Comparison of ENCODE assay signal across 15 mouse cellular contexts in the genomic region with DNA sequence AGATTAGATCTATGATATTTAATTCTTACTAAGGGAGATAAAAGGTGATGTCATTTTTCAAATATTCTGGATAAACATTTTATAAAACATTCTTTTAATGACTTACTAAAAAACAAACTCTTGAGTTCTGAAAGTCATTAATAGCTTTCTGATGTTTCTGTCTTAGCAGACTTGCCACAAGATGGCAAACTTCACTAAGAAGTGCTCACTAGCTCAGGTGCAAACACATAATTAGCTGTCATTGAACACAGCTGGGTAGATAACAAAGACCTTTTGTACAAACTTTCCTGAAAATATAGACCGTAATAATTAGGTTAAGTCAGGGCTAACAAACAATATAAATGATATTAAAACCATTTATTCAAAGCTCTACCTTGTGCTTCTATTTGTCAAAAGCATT.
DNase-seq lines count a peak whose midpoint lies in the region; ATAC-seq and TF ChIP-seq lines count a peak whose summit lies in the region.
"Had no signal": no experiment of that assay in that cellular context is flagged by ENCODE, and none has a peak within 500 bp of the region (broad histone marks: within the 10 kb centered on the region; RNA-seq: fewer than 3 reads in every experiment).

No protein-coding gene starts in this region.

- no peak overlapping the region for H3K4me3 ChIP-seq in forebrain, postnatal 0 days (ENCODE audit: low read depth, low read length)
- no peak overlapping the region for H3K4me3 ChIP-seq in forebrain, embryonic 13.5 days
- H3K4me3 ChIP-seq in lung, embryonic 14.5 days (ENCODE audit: low read depth, low read length), result no peak overlapping the region
- H3K4me3 ChIP-seq in lung, postnatal 0 days (ENCODE audit: low read depth, low read length), result no peak overlapping the region
- H3K4me3 ChIP-seq in MEL (ENCODE audit: control insufficient read depth in 1 of 2, insufficient read depth in 1 of 2, low read depth in 2 of 2, low read length in 2 of 2), result no peak overlapping the region
- H3K4me3 ChIP-seq in embryonic facial prominence, embryonic 14.5 days (ENCODE audit: low read depth, low read length), result no peak overlapping the region
- H3K4me3 ChIP-seq: heart, embryonic 10.5 days; limb, embryonic 15.5 days; lung, embryonic 15.5 days had no signal

- H3K4me1 ChIP-seq in forebrain, postnatal 0 days (ENCODE audit: insufficient read depth), result no peaks in the 10 kb centered on the region
- no peaks in the 10 kb centered on the region for H3K4me1 ChIP-seq in forebrain, embryonic 13.5 days
- no peaks in the 10 kb centered on the region for H3K4me1 ChIP-seq in lung, embryonic 14.5 days (ENCODE audit: insufficient read depth)
- no peaks in the 10 kb centered on the region for H3K4me1 ChIP-seq in lung, postnatal 0 days (ENCODE audit: insufficient read depth, low read depth, low read length)
- H3K4me1 ChIP-seq in MEL (ENCODE audit: control insufficient read depth in 1 of 2, insufficient read depth in 2 of 2, low read length in 2 of 2), result no peaks in the 10 kb centered on the region
- H3K4me1 ChIP-seq in embryonic facial prominence, embryonic 14.5 days (ENCODE audit: control insufficient read depth, insufficient read depth, low read length), result no peaks in the 10 kb centered on the region
- H3K4me1 ChIP-seq: heart, embryonic 10.5 days; limb, embryonic 15.5 days; lung, embryonic 15.5 days had no signal

- ATAC-seq in forebrain, postnatal 0 days, result 0 out of 2 replicates have a peak, but pooled peaks have one; percentile 38
- no peak for ATAC-seq in forebrain, embryonic 13.5 days
- ATAC-seq in lung, embryonic 14.5 days (ENCODE audit: insufficient read depth), result no peak
- no peak for ATAC-seq in lung, postnatal 0 days
- ATAC-seq in embryonic facial prominence, embryonic 14.5 days (ENCODE audit: low read depth), result no peak

- no peak overlapping the region for H3K27ac ChIP-seq in forebrain, postnatal 0 days (ENCODE audit: low read depth, low read length)
- no peak overlapping the region for H3K27ac ChIP-seq in forebrain, embryonic 13.5 days
- H3K27ac ChIP-seq in lung, embryonic 14.5 days (ENCODE audit: low read depth), result no peak overlapping the region
- H3K27ac ChIP-seq in lung, postnatal 0 days (ENCODE audit: low read length), result no peak overlapping the region
- no peak overlapping the region for H3K27ac ChIP-seq in MEL (ENCODE audit: control insufficient read depth, low read depth, low read length)
- H3K27ac ChIP-seq in embryonic facial prominence, embryonic 14.5 days (replicated peaks; ENCODE audit: low read depth, low read length), result no peak overlapping the region
- H3K27ac ChIP-seq: heart, embryonic 10.5 days; limb, embryonic 15.5 days; lung, embryonic 15.5 days had no signal

- TF ChIP-seq RAD21 in MEL (IDR thresholded peaks at IDR 0.05; ENCODE audit: low read depth, low read length), result peak; percentile 3; the same call in 1 of the 2 replicates

- no peaks in the 10 kb centered on the region for H3K79me2 ChIP-seq in MEL (ENCODE audit: control insufficient read depth, insufficient read depth, low read length, poor library complexity)

- no peak overlapping the region for H3K4me2 ChIP-seq in forebrain, postnatal 0 days (ENCODE audit: low read depth)
- H3K4me2 ChIP-seq in forebrain, embryonic 13.5 days, result no peak overlapping the region
- no peak overlapping the region for H3K4me2 ChIP-seq in lung, embryonic 14.5 days
- no peak overlapping the region for H3K4me2 ChIP-seq in lung, postnatal 0 days (replicated peaks; ENCODE audit: low read depth, low read length)
- no peak overlapping the region for H3K4me2 ChIP-seq in embryonic facial prominence, embryonic 14.5 days (ENCODE audit: low read depth, low read length)
- H3K4me2 ChIP-seq: limb, embryonic 15.5 days; lung, embryonic 15.5 days had no signal

- peak; percentile 42 for DNase-seq in forebrain, postnatal 0 days
- peak; percentile 49 for DNase-seq in lung, embryonic 14.5 days
- DNase-seq in lung, postnatal 0 days (ENCODE audit: low spot score), result no peak
- DNase-seq in MEL (ENCODE audit: low read depth, low spot score), result peak; percentile 2
- peak; percentile 41 for DNase-seq in embryonic facial prominence, embryonic 14.5 days (ENCODE audit: low spot score)
- no peak for DNase-seq in cerebellum, postnatal 25 days
- DNase-seq: cerebellum, postnatal 36 days; gastrocnemius, postnatal 14 days; heart, postnatal 4 days; kidney, adult 18-20 months; spleen, adult 18-20 months had no signal

- H3K27me3 ChIP-seq in forebrain, postnatal 0 days (ENCODE audit: insufficient read depth, low read length), result no peaks in the 10 kb centered on the region
- H3K27me3 ChIP-seq in forebrain, embryonic 13.5 days, result no peaks in the 10 kb centered on the region
- no peaks in the 10 kb centered on the region for H3K27me3 ChIP-seq in lung, embryonic 14.5 days (ENCODE audit: insufficient read depth, low read length)
- H3K27me3 ChIP-seq in lung, postnatal 0 days (replicated peaks; ENCODE audit: insufficient read depth, low read length), result no peaks in the 10 kb centered on the region
- no peaks in the 10 kb centered on the region for H3K27me3 ChIP-seq in MEL (ENCODE audit: control insufficient read depth in 1 of 2, insufficient read depth in 2 of 2, low read length in 2 of 2)
- no peaks in the 10 kb centered on the region for H3K27me3 ChIP-seq in embryonic facial prominence, embryonic 14.5 days (replicated peaks; ENCODE audit: control insufficient read depth, insufficient read depth, low read length)
- H3K27me3 ChIP-seq: limb, embryonic 15.5 days; lung, embryonic 15.5 days had no signal

- TF ChIP-seq EP300 in lung, postnatal 0 days (IDR thresholded peaks at IDR 0.05), result no peak
- no peak for TF ChIP-seq EP300 in MEL (IDR thresholded peaks at IDR 0.05; ENCODE audit: low read depth in 1 of 2, low read length in 2 of 2)

- no peaks in the 10 kb centered on the region for H3K9me3 ChIP-seq in forebrain, postnatal 0 days (ENCODE audit: low read length)
- no peaks in the 10 kb centered on the region for H3K9me3 ChIP-seq in forebrain, embryonic 13.5 days (replicated peaks)
- H3K9me3 ChIP-seq in lung, embryonic 14.5 days (ENCODE audit: low read depth, low read length), result no peaks in the 10 kb centered on the region
- H3K9me3 ChIP-seq in lung, postnatal 0 days (ENCODE audit: low read length), result no peaks in the 10 kb centered on the region
- H3K9me3 ChIP-seq in MEL (replicated peaks; ENCODE audit: insufficient read depth, low read length), result no peaks in the 10 kb centered on the region
- H3K9me3 ChIP-seq in embryonic facial prominence, embryonic 14.5 days (ENCODE audit: control insufficient read depth, low read length), result no peaks in the 10 kb centered on the region
- H3K9me3 ChIP-seq: heart, embryonic 10.5 days; limb, embryonic 15.5 days; lung, embryonic 15.5 days had no signal

- TF ChIP-seq POLR2A in MEL (IDR thresholded peaks at IDR 0.05; ENCODE audit: control insufficient read depth in 1 of 2, insufficient read depth in 1 of 2, low read depth in 1 of 2, low read length in 2 of 2, poor library complexity in 1 of 2), result no peak

- peak; percentile 67 for TF ChIP-seq CTCF in forebrain, postnatal 0 days (IDR thresholded peaks at IDR 0.05; ENCODE audit: low read depth)
- peak; percentile 55 for TF ChIP-seq CTCF in lung, embryonic 14.5 days (IDR thresholded peaks at IDR 0.05; ENCODE audit: low read depth)
- TF ChIP-seq CTCF in lung, postnatal 0 days (IDR thresholded peaks at IDR 0.05), result no peak; the same call in 1 of the 2 replicates
- no peak for TF ChIP-seq CTCF in MEL (IDR thresholded peaks at IDR 0.05 in 2 of 3, conservative IDR thresholded peaks at IDR 0.05 in 1 of 3; ENCODE audit: control insufficient read depth in 1 of 3, insufficient read depth in 1 of 3, low read depth in 2 of 3, low read length in 3 of 3, poor library complexity in 1 of 3, severe bottlenecking in 1 of 3)

- no peaks in the 10 kb centered on the region for H3K36me3 ChIP-seq in forebrain, postnatal 0 days (ENCODE audit: insufficient read depth)
- H3K36me3 ChIP-seq in forebrain, embryonic 13.5 days (ENCODE audit: poor library complexity, severe bottlenecking), result no peaks in the 10 kb centered on the region
- no peaks in the 10 kb centered on the region for H3K36me3 ChIP-seq in lung, embryonic 14.5 days (ENCODE audit: insufficient read depth)
- H3K36me3 ChIP-seq in lung, postnatal 0 days (ENCODE audit: insufficient read depth, low read length), result no peaks in the 10 kb centered on the region
- no peaks in the 10 kb centered on the region for H3K36me3 ChIP-seq in MEL (ENCODE audit: control insufficient read depth in 1 of 2, insufficient read depth in 2 of 2, low read length in 2 of 2)
- H3K36me3 ChIP-seq in embryonic facial prominence, embryonic 14.5 days (ENCODE audit: control insufficient read depth, insufficient read depth, low read length), result no peaks in the 10 kb centered on the region
- H3K36me3 ChIP-seq: heart, embryonic 10.5 days; limb, embryonic 15.5 days; lung, embryonic 15.5 days had no signal

- 15% methylated on average over 1 of the region's 1 CpGs for WGBS in forebrain, postnatal 0 days
- 30% methylated on average over 1 of the region's 1 CpGs for WGBS in forebrain, embryonic 13.5 days
- WGBS in lung, embryonic 14.5 days, result 8% methylated on average over 1 of the region's 1 CpGs
- WGBS in lung, postnatal 0 days, result 20% methylated on average over 1 of the region's 1 CpGs
- 36% methylated on average over 1 of the region's 1 CpGs for WGBS in embryonic facial prominence, embryonic 14.5 days

- H3K9ac ChIP-seq in forebrain, postnatal 0 days, result no peak overlapping the region
- H3K9ac ChIP-seq in forebrain, embryonic 13.5 days, result no peak overlapping the region
- no peak overlapping the region for H3K9ac ChIP-seq in lung, embryonic 14.5 days
- no peak overlapping the region for H3K9ac ChIP-seq in lung, postnatal 0 days (replicated peaks; ENCODE audit: low read depth)
- H3K9ac ChIP-seq in MEL (ENCODE audit: control insufficient read depth, low read depth, low read length, poor library complexity, severe bottlenecking), result no peak overlapping the region
- H3K9ac ChIP-seq in embryonic facial prominence, embryonic 14.5 days (ENCODE audit: low read depth, low read length), result no peak overlapping the region
- H3K9ac ChIP-seq: limb, embryonic 15.5 days; lung, embryonic 15.5 days had no signal

TF ChIP-seq in MEL, 35 proteins besides CTCF, POLR2A, EP300 and RAD21:
- TF ChIP-seq USF1 (IDR thresholded peaks at IDR 0.05; ENCODE audit: low read depth, low read length), result no peak
- TF ChIP-seq MXI1 (IDR thresholded peaks at IDR 0.05; ENCODE audit: low read depth, low read length), result no peak
- no peak for TF ChIP-seq MAFK (IDR thresholded peaks at IDR 0.05; ENCODE audit: borderline replicate concordance, low read depth, low read length)
- TF ChIP-seq ZC3H11A (IDR thresholded peaks at IDR 0.05; ENCODE audit: low read depth, low read length), result no peak
- TF ChIP-seq MAZ (IDR thresholded peaks at IDR 0.05; ENCODE audit: low read depth, low read length), result no peak
- TF ChIP-seq MAX (IDR thresholded peaks at IDR 0.05; ENCODE audit: low read length), result no peak

Comparison
In these comparisons a context has a peak if more than half of its experiments do, and no peak if none do; other contexts are left out.
1. DNase-seq: peak in forebrain, postnatal 0 days (single experiment), lung, embryonic 14.5 days (single experiment), MEL (single experiment) and embryonic facial prominence, embryonic 14.5 days (single experiment); none in lung, postnatal 0 days (single experiment) and cerebellum, postnatal 25 days (0 of 2).
2. CTCF ChIP-seq: peak in forebrain, postnatal 0 days (single experiment) and lung, embryonic 14.5 days (single experiment); none in lung, postnatal 0 days (single experiment) and MEL (0 of 3).